Comparison of ENCODE assay signal across 8 mouse cellular contexts in genomic region chr3:157567566-157568132, GRCm38 (mm10). TPM values are rescaled to one million over a fixed set of nuclear protein-coding genes. Genes with fewer than 3 reads are reported as not detected.
DNase-seq lines count a peak whose midpoint lies in the region; ATAC-seq and TF ChIP-seq lines count a peak whose summit lies in the region.

No protein-coding gene starts in this region.

- H3K9ac ChIP-seq in hindbrain, embryonic 16.5 days (ENCODE audit: low read depth, low read length): peak overlapping the region; percentile 60
- no peak overlapping the region for H3K9ac ChIP-seq in liver, embryonic 16.5 days (ENCODE audit: low read depth, low read length)

- peaks cover 15% of the 10 kb centered on the region for H3K4me1 ChIP-seq in thymus, adult 2 months (replicated peaks; ENCODE audit: control insufficient read depth, insufficient read depth, low read length)
- H3K4me1 ChIP-seq in hindbrain, embryonic 16.5 days (ENCODE audit: control insufficient read depth, insufficient read depth, low read depth, low read length): peaks cover 11% of the 10 kb centered on the region
- peaks cover 9% of the 10 kb centered on the region for H3K4me1 ChIP-seq in liver, embryonic 16.5 days (ENCODE audit: control insufficient read depth, low read depth, low read length)

- peak overlapping the region; percentile 39 for H3K4me3 ChIP-seq in thymus, adult 2 months (ENCODE audit: control insufficient read depth, insufficient read depth, low read length)
- peak overlapping the region; percentile 51 for H3K4me3 ChIP-seq in hindbrain, embryonic 16.5 days (ENCODE audit: low read length)
- peak overlapping the region; percentile 52 for H3K4me3 ChIP-seq in liver, embryonic 16.5 days (ENCODE audit: low read depth, low read length)

- no peak for TF ChIP-seq CTCF in thymus, adult 2 months (IDR thresholded peaks at IDR 0.05; ENCODE audit: borderline replicate concordance, control insufficient read depth, extremely low read depth, insufficient read depth, low read length, poor library complexity)

- WGBS in thymus, adult 2 months: 4% methylated on average over 34 of the region's 34 CpGs
- 4% methylated on average over 34 of the region's 34 CpGs for WGBS in hindbrain, embryonic 16.5 days
- WGBS in liver, embryonic 16.5 days (ENCODE audit: insufficient replicate concordance): 2% methylated on average over 34 of the region's 34 CpGs

- ATAC-seq in frontal cortex, adult (ENCODE audit: low TSS enrichment): peak; percentile 28; the same call in 1 of the 2 replicates
- no peak for ATAC-seq in hindbrain, embryonic 16.5 days
- no peak for ATAC-seq in liver, embryonic 16.5 days (ENCODE audit: low read depth)

- no peak for DNase-seq in frontal cortex, postnatal 25 days (ENCODE audit: low spot score in 2 of 2)
- DNase-seq in thymus, adult 2 months: no peak
- no peak for DNase-seq in thymus, adult 18-20 months
- DNase-seq in retina, postnatal 1 day: no peak
- no peak for DNase-seq in layer of hippocampus, postnatal 14 days (ENCODE audit: low spot score in 2 of 2)

- no peak for TF ChIP-seq POLR2A in thymus, adult 2 months (IDR thresholded peaks at IDR 0.05; ENCODE audit: control insufficient read depth, extremely low read depth, insufficient read depth, low read length, poor library complexity)

- no peaks in the 10 kb centered on the region for H3K9me3 ChIP-seq in hindbrain, embryonic 16.5 days (ENCODE audit: control insufficient read depth, low read length)
- no peaks in the 10 kb centered on the region for H3K9me3 ChIP-seq in liver, embryonic 16.5 days (replicated peaks; ENCODE audit: control insufficient read depth, low read length)

- H3K36me3 ChIP-seq in thymus, adult 2 months (ENCODE audit: control insufficient read depth, insufficient read depth, low read length): no peaks in the 10 kb centered on the region
- H3K36me3 ChIP-seq in hindbrain, embryonic 16.5 days (ENCODE audit: control insufficient read depth, insufficient read depth, low read length): no peaks in the 10 kb centered on the region
- H3K36me3 ChIP-seq in liver, embryonic 16.5 days (ENCODE audit: control insufficient read depth, insufficient read depth): no peaks in the 10 kb centered on the region

- no peaks in the 10 kb centered on the region; the same call in 1 of the 2 replicates for H3K27me3 ChIP-seq in thymus, adult 2 months (ENCODE audit: control insufficient read depth, insufficient read depth, low read length)
- H3K27me3 ChIP-seq in hindbrain, embryonic 16.5 days (replicated peaks; ENCODE audit: control insufficient read depth, insufficient read depth, low read length): peaks cover 27% of the 10 kb centered on the region
- H3K27me3 ChIP-seq in liver, embryonic 16.5 days (ENCODE audit: control insufficient read depth, insufficient read depth, low read depth, low read length): peaks cover 25% of the 10 kb centered on the region

- peak overlapping the region; percentile 94 for H3K4me2 ChIP-seq in hindbrain, embryonic 16.5 days (ENCODE audit: low read length)
- peak overlapping the region; percentile 70 for H3K4me2 ChIP-seq in liver, embryonic 16.5 days (ENCODE audit: low read depth, low read length)

- no peak overlapping the region for H3K27ac ChIP-seq in thymus, adult 2 months (ENCODE audit: control insufficient read depth, insufficient read depth, low read length)
- H3K27ac ChIP-seq in hindbrain, embryonic 16.5 days (ENCODE audit: low read depth, low read length): no peak overlapping the region
- H3K27ac ChIP-seq in liver, embryonic 16.5 days (ENCODE audit: low read length): no peak overlapping the region

RNA-seq across cellular contexts. Expression of gene Ptger3, which starts 1.0 kb away (rescaled TPM):
- polyA plus RNA-seq in thymus, adult 2 months (2012; rRNA removed): 7.7 and 9.5 TPM in 2 replicates
- 8.2 and 9.7 TPM in 2 replicates for polyA plus RNA-seq in hindbrain, embryonic 16.5 days (2015; fragmentation: Nextera tagmentation; extraction: Ambion mirVana)
- polyA plus RNA-seq in liver, embryonic 16.5 days (2015; fragmentation: Nextera tagmentation; extraction: Ambion mirVana): 2.7 and 3.1 TPM in 2 replicates
- total RNA-seq in layer of hippocampus, postnatal 14 days (2021): 1 to 10 TPM; 2.5 to 3.1 TPM

RNA-seq across cellular contexts. Expression of gene Zranb2, which starts 33.7 kb away (rescaled TPM):
- polyA plus RNA-seq in thymus, adult 2 months (2012; rRNA removed): 9.4 and 11.2 TPM in 2 replicates
- polyA plus RNA-seq in hindbrain, embryonic 16.5 days (2015; fragmentation: Nextera tagmentation; extraction: Ambion mirVana): 91.8 and 96.4 TPM in 2 replicates
- polyA plus RNA-seq in liver, embryonic 16.5 days (2015; fragmentation: Nextera tagmentation; extraction: Ambion mirVana): 36.6 and 39.7 TPM in 2 replicates
- total RNA-seq in layer of hippocampus, postnatal 14 days (2021): 100 to 1,000 TPM; 133 to 144 TPM
